Mouse (Mus musculus) limb, embryonic 10.5 days (tissue): ENCODE results near the gene Pdrg1. TPM values are rescaled to one million over a fixed set of nuclear protein-coding genes. Genes with fewer than 3 reads are reported as not detected.
A peak's percentile ranks its signal among the peaks of the same experiment; 100 is the strongest.

Source experiments
- DNase-seq: peaks from one replicate; pipeline ENCODE4 v3.0.0-alpha.2; 2017; ENCODE audit warnings: low spot score
- H3K27ac ChIP-seq: fragments of 300-500 bp; sonication (generic); 2 replicates; pipeline ENCODE4 v1.5.1; 2016; ENCODE audit warnings: mild to moderate bottlenecking
- H3K27me3 ChIP-seq: fragments of 300-500 bp; sonication (generic); 2 replicates; pipeline ENCODE4 v1.6.1; 2016; ENCODE audit warnings: low read depth, mild to moderate bottlenecking; ENCODE audit not compliant: poor library complexity, severe bottlenecking
- H3K36me3 ChIP-seq: fragments of 300-500 bp; sonication (generic); 2 replicates; pipeline ENCODE4 v1.6.1; 2016; ENCODE audit warnings: mild to moderate bottlenecking, moderate library complexity
- H3K4me1 ChIP-seq: fragments of 300-500 bp; sonication (generic); 2 replicates; pipeline ENCODE4 v1.6.1; 2016
- H3K4me3 ChIP-seq: fragments of 300-500 bp; sonication (generic); 2 replicates; pipeline ENCODE4 v1.5.1; 2016; ENCODE audit warnings: mild to moderate bottlenecking, moderate library complexity
- H3K9me3 ChIP-seq: fragments of 300-500 bp; sonication (generic); replicated peaks from 2 replicates; pipeline ENCODE4 v1.6.1; 2016; ENCODE audit warnings: mild to moderate bottlenecking
- WGBS: fragments of 180-500 bp; shearing (Covaris S2); methylation state at CpG from one replicate; pipeline ENCODE4 v1.1.7; 2016; 5-methylcytosine and 5-hydroxymethylcytosine counted together
- polyA plus RNA-seq: library from polyadenylated mRNA; unstranded; fragments of >200 nt; fragmentation: Nextera tagmentation; extraction: Ambion mirVana; gene quantifications from 2 replicates; pipeline ENCODE4 v1.2.1, GENCODE M21; 2016

Pdrg1 gene
- polyA plus RNA-seq, 1 experiment from 2014 or later, result 82.6 TPM

DNA sequence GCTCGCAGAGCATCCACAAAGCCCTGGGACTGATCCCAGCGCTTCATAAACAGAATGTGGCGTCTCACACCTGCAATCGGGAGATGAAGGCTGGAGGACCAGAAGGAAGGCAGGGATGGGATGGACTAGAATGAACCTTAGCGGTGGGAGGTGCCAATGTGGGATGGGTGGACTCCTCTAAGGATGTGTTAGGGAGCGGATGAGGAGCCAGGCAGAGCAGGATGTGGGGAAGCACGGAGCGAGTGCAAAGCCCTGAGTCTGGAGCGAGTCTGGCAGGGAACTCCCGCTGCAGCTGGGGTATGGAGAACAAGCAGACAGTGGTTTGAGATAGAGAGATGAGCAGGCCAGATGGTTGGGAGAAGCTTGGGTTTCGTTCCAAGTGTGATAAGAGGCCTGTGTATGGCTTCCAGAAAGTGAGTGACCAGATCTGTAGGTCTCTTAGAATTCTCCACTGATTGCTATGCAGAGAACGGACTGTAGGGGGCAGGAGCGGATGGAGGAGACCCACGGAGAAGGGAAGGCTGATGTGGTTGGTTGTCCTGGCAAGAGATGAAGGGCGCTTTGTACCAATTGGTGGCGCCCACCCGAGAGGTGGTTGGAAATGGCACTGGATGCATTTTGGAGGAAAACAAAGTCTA, 32.7 kb upstream of the Pdrg1 start:
- DNase-seq, result peak; percentile 57
- peaks cover 48% of the 10 kb centered on the region for H3K27me3 ChIP-seq
- WGBS, result 44% methylated on average over 17 of the region's 17 CpGs

DNA sequence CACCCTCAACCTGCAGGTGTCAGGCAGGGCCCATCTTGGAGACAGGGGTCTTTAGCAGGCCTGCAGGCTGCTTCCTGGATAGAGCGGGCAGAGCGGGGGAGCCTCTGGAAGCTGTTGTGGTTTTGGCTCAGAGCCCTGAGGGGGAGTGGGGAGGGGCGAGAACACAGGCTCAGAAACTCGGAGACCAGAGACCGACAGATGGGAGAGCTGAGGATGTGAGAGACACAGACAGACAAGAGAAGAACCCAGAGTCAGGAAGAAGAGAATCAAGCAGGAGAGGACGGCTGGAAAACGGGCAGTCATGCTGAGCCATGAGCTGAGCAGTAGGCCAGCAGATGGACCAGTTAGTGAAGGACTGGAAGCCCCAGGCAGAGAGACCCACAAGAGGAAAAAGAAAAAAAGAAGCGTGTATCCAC, 30.7 kb upstream of the Pdrg1 start:
- H3K27ac ChIP-seq, result no peak overlapping the region
- no peak overlapping the region for H3K4me3 ChIP-seq
- H3K4me1 ChIP-seq, result no peaks in the 10 kb centered on the region
- 52% methylated on average over 8 of the region's 8 CpGs for WGBS
- peaks cover 27% of the 10 kb centered on the region for H3K27me3 ChIP-seq
- no peak for DNase-seq
- H3K36me3 ChIP-seq, result no peaks in the 10 kb centered on the region
- no peaks in the 10 kb centered on the region for H3K9me3 ChIP-seq

More for the DNA sequence above, 32.7 kb upstream of the Pdrg1 start:
- Histone ChIP-seq H3K9me3 (no peaks in the 10 kb centered on the region), H3K36me3 (no peaks in the 10 kb centered on the region), H3K4me1 (peaks cover 6% of the 10 kb centered on the region), H3K4me3 (no peak overlapping the region), H3K27ac (no peak overlapping the region)

DNA sequence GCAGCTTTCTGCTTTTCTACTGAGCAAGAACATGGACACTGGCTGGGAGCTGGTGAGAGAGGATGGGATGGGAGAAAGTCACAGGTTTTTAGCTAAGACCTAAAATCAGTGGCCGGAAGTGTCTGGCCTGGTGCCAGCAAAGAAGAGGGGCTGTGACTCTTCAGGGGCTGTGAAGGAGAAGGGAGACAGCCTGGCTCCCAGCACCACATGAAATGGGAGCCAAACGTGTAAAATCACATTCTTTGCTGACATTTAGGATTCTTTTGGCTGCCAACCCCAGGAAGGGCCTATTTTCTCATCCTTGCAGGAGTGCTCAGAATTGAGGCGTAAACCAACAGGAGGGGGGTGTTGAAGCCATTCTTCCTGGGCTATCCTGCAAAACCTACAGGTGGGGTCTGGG, 28.7 kb upstream of the Pdrg1 start:
- H3K4me3 ChIP-seq, result no peak overlapping the region
- H3K4me1 ChIP-seq, result no peaks in the 10 kb centered on the region
- WGBS, result 59% methylated on average over 3 of the region's 3 CpGs
- DNase-seq, result no peak
- H3K27me3 ChIP-seq, result peaks cover 8% of the 10 kb centered on the region; the same call in 1 of the 2 replicates
- H3K9me3 ChIP-seq, result no peaks in the 10 kb centered on the region
- no peaks in the 10 kb centered on the region for H3K36me3 ChIP-seq
- H3K27ac ChIP-seq, result no peak overlapping the region

DNA sequence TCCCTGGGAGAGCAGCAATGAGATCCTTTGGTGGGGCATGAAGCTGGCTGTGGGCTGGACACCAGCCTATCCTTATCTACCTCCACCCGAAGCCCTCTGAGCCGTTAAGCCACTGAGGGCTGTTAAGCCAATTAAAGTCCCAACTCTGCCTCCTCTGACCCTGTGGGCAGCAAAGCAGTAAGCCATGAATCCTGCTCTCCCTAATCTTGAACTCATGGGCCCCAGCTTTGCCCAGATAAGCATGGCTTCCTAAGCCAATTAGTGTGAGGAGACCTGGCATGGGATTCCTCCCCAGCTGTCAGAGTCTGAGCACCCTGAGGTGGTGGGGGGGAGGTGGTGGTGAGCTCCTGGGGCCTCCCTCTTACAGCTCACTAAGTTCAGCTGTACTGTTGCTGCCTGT, 21.5 kb upstream of the Pdrg1 start:
- H3K4me1 ChIP-seq, result peaks cover 12% of the 10 kb centered on the region
- H3K9me3 ChIP-seq, result no peaks in the 10 kb centered on the region
- 21% methylated on average over 2 of the region's 2 CpGs for WGBS
- H3K27me3 ChIP-seq, result peaks cover 37% of the 10 kb centered on the region
- no peak overlapping the region for H3K4me3 ChIP-seq
- no peaks in the 10 kb centered on the region for H3K36me3 ChIP-seq
- DNase-seq, result no peak
- no peak overlapping the region for H3K27ac ChIP-seq

DNA sequence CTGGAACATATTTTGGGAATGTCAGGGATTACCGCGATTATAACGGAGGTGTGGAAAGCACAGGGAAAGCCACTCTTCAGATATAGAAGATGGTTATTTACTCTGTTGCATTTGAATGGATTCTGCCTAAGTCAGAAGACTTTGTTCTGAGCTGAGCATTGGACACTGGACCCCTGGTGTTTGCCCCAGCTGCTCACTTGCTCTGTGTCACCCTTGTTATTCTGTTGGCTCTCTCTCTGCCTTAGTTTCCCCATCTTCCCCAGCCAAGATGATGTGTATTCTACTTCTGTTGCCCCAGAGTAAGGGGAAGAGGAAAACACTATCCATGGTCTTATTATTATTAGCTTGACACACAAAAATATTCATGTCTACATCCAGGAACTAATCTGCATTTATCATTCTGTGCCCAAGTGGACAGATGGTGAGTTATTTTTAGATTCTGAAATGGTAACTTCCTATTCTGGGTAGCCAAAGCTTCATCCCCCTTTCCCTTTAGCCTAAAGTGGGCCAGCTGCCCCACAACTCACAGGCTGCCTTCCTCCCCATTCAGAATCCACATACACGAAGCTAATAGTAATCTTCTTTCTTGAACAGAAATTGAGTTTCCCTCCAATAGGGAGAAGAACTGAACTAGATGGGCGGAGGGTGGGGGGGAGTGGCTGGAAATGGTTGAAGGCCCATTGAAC, 18.5 kb upstream of the Pdrg1 start:
- DNase-seq, result no peak
- peaks cover 65% of the 10 kb centered on the region for H3K27me3 ChIP-seq
- peaks cover 15% of the 10 kb centered on the region for H3K4me1 ChIP-seq
- no peak overlapping the region for H3K4me3 ChIP-seq
- WGBS, result 74% methylated on average over 5 of the region's 5 CpGs
- no peaks in the 10 kb centered on the region for H3K9me3 ChIP-seq
- H3K36me3 ChIP-seq, result no peaks in the 10 kb centered on the region
- no peak overlapping the region for H3K27ac ChIP-seq

DNA sequence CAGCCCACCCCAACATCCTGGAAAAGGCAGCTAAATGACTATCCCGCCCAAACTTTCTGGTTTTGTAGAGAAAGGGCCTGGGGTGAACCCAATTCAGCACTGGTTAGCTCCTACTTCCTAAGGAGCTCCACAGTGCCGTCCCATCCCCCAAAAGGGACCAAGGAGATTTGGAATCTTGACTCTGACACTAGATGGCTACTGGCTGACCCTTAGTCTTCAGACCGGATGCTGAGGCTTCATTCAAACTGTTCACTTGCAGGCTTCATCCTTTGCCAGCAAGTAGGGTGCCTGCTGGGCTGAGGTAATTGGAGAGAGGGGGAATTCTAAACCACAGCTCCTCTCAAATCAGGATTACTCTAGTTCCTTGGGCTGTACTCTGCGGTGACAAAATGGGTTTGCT, 17.7 kb upstream of the Pdrg1 start:
- no peak for DNase-seq
- Histone ChIP-seq H3K4me3 (no peak overlapping the region), H3K9me3 (no peaks in the 10 kb centered on the region), H3K36me3 (no peaks in the 10 kb centered on the region), H3K4me1 (peaks cover 12% of the 10 kb centered on the region), H3K27me3 (peaks cover 68% of the 10 kb centered on the region), H3K27ac (no peak overlapping the region)
- 17% methylated on average over 4 of the region's 4 CpGs for WGBS

DNA sequence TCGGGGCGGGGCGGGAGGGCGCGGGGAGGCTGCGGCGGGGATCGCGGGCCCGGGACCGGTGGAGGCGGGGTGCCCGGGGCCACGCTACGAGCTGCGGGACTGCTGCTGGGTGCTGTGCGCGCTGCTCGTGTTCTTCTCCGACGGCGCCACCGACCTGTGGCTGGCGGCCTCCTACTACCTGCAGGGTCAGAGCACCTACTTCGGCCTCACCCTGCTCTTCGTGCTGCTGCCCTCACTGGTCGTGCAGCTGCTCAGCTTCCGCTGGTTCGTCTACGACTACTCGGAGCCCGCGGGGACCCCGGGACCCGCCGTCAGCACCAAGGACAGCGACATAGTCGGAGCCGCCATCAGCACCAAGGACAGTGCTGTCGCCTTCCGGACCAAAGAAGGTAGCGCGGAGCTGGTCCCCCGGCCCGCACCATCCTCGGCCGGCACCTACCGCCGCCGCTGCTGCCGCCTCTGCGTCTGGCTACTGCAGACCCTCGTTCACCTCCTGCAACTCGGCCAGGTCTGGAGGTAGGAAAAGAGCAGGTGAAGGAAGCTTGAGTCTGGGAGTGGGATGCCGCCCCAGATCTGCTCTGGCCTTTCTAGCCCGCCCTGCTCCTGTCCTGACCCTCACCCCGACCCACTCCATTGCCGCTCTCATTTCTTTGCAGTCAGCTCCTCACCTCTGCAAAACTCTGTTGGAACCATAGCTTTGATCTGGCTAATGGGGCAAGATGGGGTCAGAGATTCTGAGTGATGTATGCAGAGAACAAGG, 17.0 kb upstream of the Pdrg1 start:
- 1% methylated on average over 58 of the region's 58 CpGs for WGBS
- peaks cover 68% of the 10 kb centered on the region for H3K27me3 ChIP-seq
- H3K4me1 ChIP-seq, result peaks cover 12% of the 10 kb centered on the region
- H3K27ac ChIP-seq, result no peak overlapping the region
- H3K4me3 ChIP-seq, result peak overlapping the region; percentile 56
- H3K9me3 ChIP-seq, result no peaks in the 10 kb centered on the region
- H3K36me3 ChIP-seq, result no peaks in the 10 kb centered on the region
- peak; percentile 97 for DNase-seq

DNA sequence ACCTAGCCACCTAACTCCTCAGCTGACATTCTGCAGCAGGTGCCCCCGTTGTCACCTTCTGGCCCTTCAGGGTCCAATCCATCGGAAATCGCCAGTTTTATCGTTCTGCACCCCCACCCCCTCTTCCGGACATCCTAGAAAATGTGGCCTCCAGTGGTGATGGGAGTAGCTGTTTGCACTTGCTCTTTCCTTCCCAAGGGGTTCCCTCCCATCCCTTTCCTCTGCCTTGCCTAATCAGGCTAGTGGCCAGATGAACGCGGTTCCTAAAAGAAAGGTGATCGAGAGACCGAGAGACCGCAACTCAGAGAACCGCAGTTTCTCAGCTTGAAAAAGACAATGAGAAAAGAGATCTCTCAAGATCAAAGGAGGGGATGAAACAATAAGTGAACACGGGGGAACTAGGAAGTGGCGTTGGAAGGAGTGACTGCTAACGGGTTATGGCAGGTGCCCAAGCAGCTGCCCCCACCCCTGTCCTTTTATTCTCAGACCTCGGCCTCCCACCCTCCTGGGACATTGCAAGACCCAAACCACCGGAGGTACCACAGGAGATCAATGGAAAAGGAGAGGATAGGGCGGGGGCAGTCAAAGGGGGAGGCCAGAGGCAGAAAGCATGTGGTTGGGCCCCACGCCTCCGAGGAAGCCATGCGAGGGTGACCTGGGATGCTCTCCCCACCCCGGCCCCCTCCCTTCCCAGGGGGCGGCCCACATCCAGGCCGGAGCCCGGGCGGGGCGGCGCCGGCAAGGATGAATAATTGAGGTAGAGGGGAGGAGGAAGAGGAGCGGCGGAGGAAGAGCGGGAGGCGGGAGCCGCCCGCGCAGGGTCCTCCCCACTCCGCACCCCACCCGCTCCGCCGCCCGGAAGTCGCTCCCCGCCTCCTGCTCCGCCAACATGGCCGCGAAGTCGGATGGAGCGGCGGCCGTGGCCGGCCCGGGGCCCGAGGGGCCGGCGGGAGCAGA, 16.2 kb upstream of the Pdrg1 start, which contains the start of gene Xkr7:
Gene Xkr7 (plus strand): TSS at position 727 of the 957 bp plus-strand sequence.
- Histone ChIP-seq H3K27me3 (peaks cover 71% of the 10 kb centered on the region), H3K27ac (no peak within 1 kb of the TSS), H3K4me1 (peaks cover 12% of the 10 kb centered on the region), H3K4me3 (peak within 1 kb of the TSS; percentile 56), H3K9me3 (no peaks in the 10 kb centered on the region), H3K36me3 (no peaks in the 10 kb centered on the region)
- no peak for DNase-seq
- WGBS, result 2% methylated on average over 53 of the region's 54 CpGs

DNA sequence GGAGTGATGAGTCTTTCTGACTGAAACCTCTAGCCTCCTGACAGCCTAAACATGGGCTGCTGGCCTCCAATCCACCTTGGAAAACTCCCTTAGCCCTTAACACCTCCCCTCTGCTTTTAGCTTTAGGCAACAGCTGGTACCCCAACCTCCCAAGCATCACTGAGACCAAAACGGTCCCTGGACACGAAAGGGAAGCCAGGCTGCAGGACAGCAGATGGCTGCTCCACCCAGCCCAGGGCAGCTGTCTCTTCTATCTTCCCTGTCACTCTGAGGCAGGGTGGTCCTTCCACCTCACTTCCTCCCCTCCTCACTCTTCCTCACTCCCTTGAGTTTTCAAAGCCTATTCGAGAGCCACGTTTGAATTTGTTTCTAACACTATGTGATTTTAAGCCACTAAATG, 15.2 kb upstream of the Pdrg1 start:
- WGBS, result 20% methylated on average over 4 of the region's 4 CpGs
- DNase-seq, result no peak
- no peak overlapping the region for H3K27ac ChIP-seq
- peaks cover 70% of the 10 kb centered on the region for H3K27me3 ChIP-seq
- no peaks in the 10 kb centered on the region for H3K36me3 ChIP-seq
- no peak overlapping the region for H3K4me3 ChIP-seq
- no peaks in the 10 kb centered on the region for H3K9me3 ChIP-seq
- H3K4me1 ChIP-seq, result peaks cover 12% of the 10 kb centered on the region

DNA sequence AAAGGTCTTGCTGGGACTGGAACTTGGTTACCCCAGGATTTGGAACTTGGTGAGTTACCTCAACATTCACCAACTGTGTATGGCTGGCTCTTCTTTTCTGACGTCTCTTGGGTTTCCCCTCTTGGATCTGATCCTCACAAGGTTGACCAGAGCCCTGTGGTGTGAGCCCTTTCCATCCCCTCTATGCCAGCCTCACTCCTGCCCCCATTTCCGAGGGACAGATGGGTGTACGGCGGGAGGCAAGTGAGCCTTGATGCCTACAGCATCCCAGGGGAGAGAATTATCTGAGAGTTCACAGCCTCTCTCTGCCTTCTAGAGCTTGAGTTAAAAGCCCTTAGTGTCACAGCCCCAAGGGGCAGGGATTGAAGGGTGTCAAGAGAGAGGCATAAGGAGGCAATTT, 12.3 kb upstream of the Pdrg1 start:
- H3K4me3 ChIP-seq, result no peak overlapping the region
- peaks cover 12% of the 10 kb centered on the region for H3K4me1 ChIP-seq
- no peak for DNase-seq
- H3K9me3 ChIP-seq, result no peaks in the 10 kb centered on the region
- no peaks in the 10 kb centered on the region for H3K36me3 ChIP-seq
- no peak overlapping the region for H3K27ac ChIP-seq
- peaks cover 52% of the 10 kb centered on the region for H3K27me3 ChIP-seq
- WGBS, result 44% methylated on average over 4 of the region's 4 CpGs

DNA sequence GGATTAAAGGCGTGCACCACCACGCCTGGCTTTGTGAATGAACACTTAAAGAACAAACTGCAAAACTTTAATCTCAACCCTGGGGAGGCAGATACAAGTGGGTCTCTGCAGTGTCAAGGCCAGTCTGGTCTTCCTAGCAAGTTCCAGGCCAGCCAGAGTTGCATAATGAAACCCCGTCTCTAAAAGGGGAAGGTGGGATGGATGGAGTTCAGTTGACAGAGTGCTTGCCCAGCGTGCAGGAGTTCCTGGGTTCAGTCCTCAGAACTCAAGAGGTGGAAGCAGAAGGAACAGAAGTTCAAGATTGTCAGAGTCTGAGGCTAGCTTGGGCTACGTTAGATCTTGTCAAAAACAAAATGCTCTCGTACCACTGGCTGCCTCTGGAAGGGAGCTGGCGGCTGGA, 10.8 kb upstream of the Pdrg1 start:
- Histone ChIP-seq H3K27me3 (peaks cover 37% of the 10 kb centered on the region), H3K4me3 (no peak overlapping the region), H3K36me3 (no peaks in the 10 kb centered on the region), H3K4me1 (no peaks in the 10 kb centered on the region), H3K27ac (no peak overlapping the region), H3K9me3 (no peaks in the 10 kb centered on the region)
- 87% methylated on average over 7 of the region's 7 CpGs for WGBS
- no peak for DNase-seq

DNA sequence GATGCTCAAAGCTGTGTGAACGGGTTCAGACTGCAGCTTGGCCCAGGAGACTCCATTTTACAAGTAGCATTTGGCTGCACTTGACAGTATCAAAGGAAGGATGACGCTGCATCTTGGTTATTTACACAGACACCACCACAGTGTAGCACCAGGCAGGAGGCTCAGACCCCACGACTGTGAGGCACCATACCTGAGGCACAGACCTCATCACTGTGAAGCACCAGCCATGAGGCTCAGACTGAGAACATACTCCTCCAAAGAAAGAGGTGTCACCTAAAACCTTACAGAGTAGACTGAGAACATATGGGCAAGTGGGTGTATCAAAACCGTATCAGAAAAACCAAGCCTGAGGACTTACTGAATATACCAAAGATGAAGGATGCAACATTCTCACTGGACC, 7.6 kb upstream of the Pdrg1 start:
- no peak for DNase-seq
- peaks cover 14% of the 10 kb centered on the region for H3K27me3 ChIP-seq
- H3K36me3 ChIP-seq, result no peaks in the 10 kb centered on the region
- H3K9me3 ChIP-seq, result no peaks in the 10 kb centered on the region
- no peaks in the 10 kb centered on the region for H3K4me1 ChIP-seq
- H3K4me3 ChIP-seq, result no peak overlapping the region
- 68% methylated on average over 4 of the region's 4 CpGs for WGBS
- H3K27ac ChIP-seq, result no peak overlapping the region
